Mouse (Mus musculus) frontal cortex, postnatal 36 days (tissue): ENCODE measurements around the gene Cchcr1.
A peak's percentile ranks its signal among the peaks of the same experiment; 100 is the strongest.

Experiments
- DNase-seq, 2 experiments: peaks; one replicate each; pipeline ENCODE4 v3.0.0; 2022; ENCODE audit warnings: low spot score in 2 of 2

Cchcr1 gene

GRCm38 (mm10) chr17:35554761-35555397, 38.0 kb downstream of the Cchcr1 start:
- DNase-seq, result no peak

DNA sequence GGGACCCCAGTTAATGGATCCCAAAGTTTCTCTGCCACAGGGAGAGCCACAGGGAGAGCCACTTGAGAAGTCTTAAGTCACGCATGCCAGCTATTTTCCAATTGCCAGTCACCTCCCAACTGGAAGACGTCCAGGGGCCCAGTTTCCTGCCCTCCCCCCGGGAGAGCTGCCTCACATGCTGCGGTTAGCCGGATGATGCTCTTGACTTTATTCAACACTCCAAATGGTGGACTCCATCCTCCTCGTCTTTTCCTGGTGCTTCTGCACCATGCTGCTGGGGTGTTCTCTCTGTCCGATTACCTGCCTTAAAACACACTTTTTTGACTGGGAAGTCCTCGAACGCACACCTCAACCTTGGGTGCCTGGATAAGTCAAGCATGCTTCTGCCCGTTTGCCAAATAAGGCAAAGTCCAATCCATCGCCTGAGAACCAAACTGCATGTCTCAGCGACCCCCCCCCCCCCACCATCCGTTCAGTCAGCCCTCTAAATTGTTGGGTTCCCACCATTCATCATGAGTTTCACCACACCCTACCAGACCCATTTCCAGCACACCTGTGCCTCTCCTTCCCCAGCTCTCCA, 39.4 kb downstream of the Cchcr1 start:
- DNase-seq, result no peak

DNA sequence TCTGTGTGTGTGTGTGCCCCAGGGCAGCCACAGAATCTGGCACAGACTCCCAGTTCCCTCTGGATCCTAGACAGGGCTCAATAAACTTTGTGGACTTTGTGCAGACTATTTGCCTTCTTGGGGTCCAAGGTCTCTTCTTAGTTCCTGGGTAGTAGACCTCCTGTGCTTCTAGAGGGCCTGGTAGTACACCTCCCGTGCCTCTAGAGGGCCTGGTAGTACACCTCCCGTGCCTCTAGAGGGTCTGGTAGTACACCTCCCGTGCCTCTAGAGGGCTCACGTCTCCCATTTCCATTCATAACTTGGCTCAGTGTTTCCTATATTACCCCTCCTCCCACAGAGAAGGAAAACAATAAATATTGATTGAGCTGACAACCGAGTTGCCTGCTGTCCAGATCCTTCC, 39.9 kb downstream of the Cchcr1 start:
- peak in 1 of 2 experiments; percentile 40 for DNase-seq

GRCm38 (mm10) chr17:35557351-35557750, 40.5 kb downstream of the Cchcr1 start:
- DNase-seq, result no peak

GRCm38 (mm10) chr17:35558216-35558615, 41.3 kb downstream of the Cchcr1 start:
- no peak for DNase-seq

DNA sequence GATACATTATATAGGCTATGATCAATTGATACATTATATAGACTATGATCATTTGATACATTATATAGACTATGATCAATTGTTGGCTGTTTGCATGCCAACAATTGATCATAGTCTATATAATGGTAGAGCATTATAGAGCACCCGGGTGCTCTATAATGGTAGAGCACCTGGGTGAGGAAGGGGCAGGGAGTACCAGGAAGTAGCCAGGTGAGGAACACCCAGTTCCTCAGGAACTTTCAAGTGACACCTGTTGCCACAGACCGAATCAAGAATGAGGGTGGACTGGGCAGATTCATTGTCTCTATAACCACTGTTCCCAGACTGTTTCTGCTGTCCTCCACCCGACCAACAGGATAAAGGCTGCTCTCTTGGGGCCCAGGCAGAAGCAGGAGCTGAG, 50.2 kb downstream of the Cchcr1 start, which contains the start of gene 2300002M23Rik:
Gene 2300002M23Rik (plus strand): TSS at position 301 of the 400 bp plus-strand sequence.
- DNase-seq, result no peak

- no peak for DNase-seq
Measured at GRCm38 (mm10) chr17:35567767-35568166, 50.9 kb downstream of the Cchcr1 start.

DNA sequence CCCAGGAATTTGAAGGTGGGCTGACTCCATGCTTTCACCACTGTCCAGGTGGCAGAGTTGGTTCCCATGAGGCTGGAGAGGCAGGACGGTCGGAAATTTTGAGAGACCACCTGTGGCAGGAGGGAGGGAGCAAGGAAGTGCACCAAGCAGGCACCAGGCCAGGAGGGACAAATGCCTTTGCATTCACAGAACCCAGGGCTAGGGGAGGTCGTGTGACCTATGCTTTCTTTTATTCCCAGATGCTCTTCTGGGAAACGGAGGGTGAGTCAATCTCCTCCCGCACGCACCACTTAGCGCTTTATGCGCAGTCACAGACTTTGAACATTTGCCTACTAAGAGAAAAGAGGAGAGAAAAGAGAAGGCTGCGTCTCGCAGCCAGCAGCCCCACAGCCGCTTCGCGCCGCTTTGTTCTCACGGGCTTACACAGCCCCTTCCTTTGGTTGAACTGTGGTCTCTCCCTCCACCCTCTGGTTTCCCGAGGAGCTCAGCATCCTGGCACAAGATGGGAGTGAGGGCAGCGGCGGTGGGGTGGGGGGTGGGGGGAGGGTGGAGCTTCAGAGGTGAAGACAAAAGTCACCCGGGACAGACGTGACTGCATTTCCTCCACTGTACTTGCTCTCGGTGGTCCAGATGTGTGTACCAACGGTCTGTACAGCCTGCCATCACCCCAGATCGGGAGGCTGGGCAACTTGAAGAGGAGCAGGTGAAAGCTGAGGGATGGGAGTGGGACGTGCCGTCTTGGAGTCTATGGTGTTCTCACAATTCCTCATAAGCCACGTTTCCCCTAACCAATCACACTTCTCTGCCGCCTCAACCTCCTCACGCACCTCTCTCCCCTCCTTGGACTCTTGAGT, 52.4 kb downstream of the Cchcr1 start:
- no peak for DNase-seq

- no peak for DNase-seq
Measured at GRCm38 (mm10) chr17:35570836-35571235, 53.9 kb downstream of the Cchcr1 start.

- DNase-seq, result no peak
Measured at GRCm38 (mm10) chr17:35571477-35571876, 54.6 kb downstream of the Cchcr1 start.

DNA sequence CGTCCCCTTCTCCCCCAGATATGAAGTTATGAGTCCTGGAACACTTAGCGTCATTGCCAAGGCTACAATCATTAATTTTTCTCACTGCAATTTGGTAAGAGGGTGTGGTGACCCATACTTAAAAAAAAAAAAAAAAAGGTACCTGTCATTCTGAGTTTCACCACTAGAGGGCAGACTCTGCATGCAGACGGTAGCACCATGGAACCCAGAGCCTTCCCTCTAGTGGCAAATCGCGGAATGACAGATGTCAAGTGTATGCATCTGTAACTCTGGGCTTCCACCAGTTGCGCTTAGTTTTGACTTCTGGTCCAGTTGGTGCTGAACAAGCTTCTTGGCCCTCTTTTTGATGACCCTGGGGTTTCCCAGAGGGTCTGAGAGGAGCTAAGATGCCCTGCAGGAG, 61.3 kb downstream of the Cchcr1 start:
- DNase-seq, result peak; percentile 61 to 64
